Mouse (Mus musculus): ENCODE data around the gene Gnb1.

DNA sequence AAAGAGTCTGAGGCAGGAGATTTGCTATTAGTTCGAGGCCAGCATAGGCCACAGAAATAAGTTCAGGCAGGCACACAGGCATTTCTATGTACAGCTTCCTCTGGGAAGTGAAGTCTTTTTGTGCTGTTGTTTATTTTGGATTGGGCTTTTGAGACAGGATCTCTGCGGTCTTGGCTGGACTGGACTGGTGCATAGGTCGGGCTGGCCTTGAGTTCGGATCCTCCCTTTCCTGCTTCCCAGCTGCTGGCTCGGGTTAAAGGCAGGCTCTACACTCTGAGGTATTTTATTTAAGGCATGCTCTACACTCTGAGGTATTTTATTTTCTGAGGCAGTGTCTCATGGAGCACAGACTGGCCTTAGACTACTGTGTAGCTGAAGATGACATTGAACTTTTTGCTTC, 34.6 kb downstream of the Gnb1 start:
- TF ChIP-seq CTCF (IDR thresholded peaks at IDR 0.05; ENCODE audit: control insufficient read depth, insufficient read depth, insufficient read length) = no peak
- no peak for TF ChIP-seq FOSL1 (IDR thresholded peaks at IDR 0.05; ENCODE audit: insufficient read depth, low read length, poor library complexity, severe bottlenecking)
- no peak for TF ChIP-seq MYOD1 (IDR thresholded peaks at IDR 0.05; ENCODE audit: control insufficient read depth, insufficient read length, low read depth)
- no peak for TF ChIP-seq MAX (IDR thresholded peaks at IDR 0.05)
